Mouse (Mus musculus) kidney, postnatal 14 days (tissue): ENCODE results near the gene N4bp2l2.

Experiments used
- DNase-seq: peaks from one replicate; pipeline ENCODE4 v3.0.0; 2022; ENCODE audit warnings: mixed read lengths

The N4bp2l2 gene

GRCm38 (mm10) chr5:150641440-150641839 lies 24.5 kb downstream of the N4bp2l2 start:
- DNase-seq: no peak

GRCm38 (mm10) chr5:150629692-150630091 lies 36.3 kb downstream of the N4bp2l2 start:
- no peak for DNase-seq

- DNase-seq: peak; percentile 14
Observed at GRCm38 (mm10) chr5:150629272-150629671, 36.7 kb downstream of the N4bp2l2 start.

- no peak for DNase-seq
Observed at GRCm38 (mm10) chr5:150625528-150625927, 40.5 kb downstream of the N4bp2l2 start.

- DNase-seq: peak; percentile 56
Observed at GRCm38 (mm10) chr5:150622792-150623191, 43.2 kb downstream of the N4bp2l2 start.

- DNase-seq: no peak
Observed at GRCm38 (mm10) chr5:150621592-150621991, 44.4 kb downstream of the N4bp2l2 start.

- DNase-seq: no peak
Observed at GRCm38 (mm10) chr5:150620588-150621135, 45.3 kb downstream of the N4bp2l2 start.

- DNase-seq: no peak
Observed at GRCm38 (mm10) chr5:150618599-150619355, 47.2 kb downstream of the N4bp2l2 start.

GRCm38 (mm10) chr5:150616731-150617130 lies 49.3 kb downstream of the N4bp2l2 start:
- no peak for DNase-seq

- no peak for DNase-seq
Observed at GRCm38 (mm10) chr5:150616216-150616615, 49.8 kb downstream of the N4bp2l2 start.

- no peak for DNase-seq
Observed at GRCm38 (mm10) chr5:150614054-150614453, 51.9 kb downstream of the N4bp2l2 start.

GRCm38 (mm10) chr5:150611697-150612096 lies 54.3 kb downstream of the N4bp2l2 start:
- DNase-seq: no peak

GRCm38 (mm10) chr5:150611136-150611535 lies 54.8 kb downstream of the N4bp2l2 start:
- no peak for DNase-seq

GRCm38 (mm10) chr5:150607631-150608030 lies 58.4 kb downstream of the N4bp2l2 start:
- no peak for DNase-seq

GRCm38 (mm10) chr5:150606131-150606530 lies 59.9 kb downstream of the N4bp2l2 start:
- no peak for DNase-seq

- no peak for DNase-seq
Observed at GRCm38 (mm10) chr5:150601441-150602230, 64.3 kb downstream of the N4bp2l2 start.

- DNase-seq: no peak
Observed at GRCm38 (mm10) chr5:150600554-150601440, 65.2 kb downstream of the N4bp2l2 start.

GRCm38 (mm10) chr5:150599301-150600294 lies 66.4 kb downstream of the N4bp2l2 start:
- no peak for DNase-seq

GRCm38 (mm10) chr5:150598202-150599119 lies 67.5 kb downstream of the N4bp2l2 start:
- peak; percentile 19 for DNase-seq

- DNase-seq: no peak
Observed at GRCm38 (mm10) chr5:150597088-150597487, 68.9 kb downstream of the N4bp2l2 start, which contains the start of gene N4bp2l1. Gene N4bp2l1 (minus strand): TSS chr5:150597188.
